Mouse (Mus musculus): ENCODE measurements around the gene Ppp1r12c. TPM values are rescaled to one million over a fixed set of nuclear protein-coding genes. Genes with fewer than 3 reads are reported as not detected.

The Ppp1r12c gene
- polyA plus RNA-seq, 1 experiment from 2014 or later, result 17.0 TPM

DNA sequence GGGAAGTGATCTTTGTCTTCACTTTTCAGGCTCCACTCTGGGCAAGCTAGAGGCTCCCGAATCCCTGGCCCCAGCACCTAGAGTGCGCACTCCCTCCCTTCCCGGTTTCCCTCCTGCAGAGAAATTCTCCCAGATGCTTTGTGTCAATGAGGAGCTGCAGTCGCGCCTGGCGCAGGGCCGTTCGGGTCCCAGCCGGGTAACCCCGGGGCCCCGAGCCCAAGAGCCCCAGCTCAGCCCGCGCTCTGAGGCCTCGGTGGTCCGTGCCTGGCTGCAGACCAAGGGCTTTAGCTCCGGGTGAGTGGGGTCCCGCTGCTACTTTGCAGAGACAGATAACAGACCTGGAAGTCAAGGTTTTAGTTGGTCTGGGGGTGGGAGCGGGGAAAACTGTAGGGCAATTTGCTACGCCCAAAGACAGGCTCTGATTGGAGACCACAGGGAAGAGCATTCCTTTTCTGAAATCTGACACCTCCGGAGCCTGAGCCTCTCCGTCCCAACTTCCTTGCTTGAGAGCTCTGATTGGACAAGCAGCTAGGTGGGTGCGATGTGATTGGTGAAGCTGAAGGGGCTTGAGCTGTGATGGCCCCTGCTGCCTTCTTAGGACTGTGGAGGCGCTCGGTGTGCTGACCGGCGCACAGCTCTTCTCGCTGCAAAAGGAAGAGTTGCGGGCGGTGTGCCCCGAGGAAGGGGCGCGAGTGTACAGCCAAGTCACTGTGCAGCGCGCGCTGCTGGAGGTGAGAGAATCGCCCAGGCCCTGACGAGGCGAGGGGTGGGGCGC lies 23.3 kb downstream of the Ppp1r12c start:
- Histone ChIP-seq H3K27me3 (replicated peaks; ENCODE audit: control insufficient read depth, insufficient read depth, low read length) (peaks cover 5% of the 10 kb centered on the region; the same call in 1 of the 2 replicates), H3K4me1 (ENCODE audit: control insufficient read depth, insufficient read depth, low read length) (peaks cover 17% of the 10 kb centered on the region), H3K36me3 (ENCODE audit: control insufficient read depth, insufficient read depth, low read length) (peaks cover 14% of the 10 kb centered on the region; the same call in 1 of the 2 replicates), H3K4me2 (ENCODE audit: low read depth, low read length) (peak overlapping the region; percentile 93), H3K4me3 (ENCODE audit: low read length) (peak overlapping the region; percentile 52), H3K27ac (ENCODE audit: low read length) (peak overlapping the region; percentile 95), H3K9me3 (ENCODE audit: control insufficient read depth, low read length) (no peaks in the 10 kb centered on the region), H3K9ac (ENCODE audit: low read depth, low read length) (peak overlapping the region; percentile 72)
- ATAC-seq, result peak; percentile 96
- WGBS, result under 1% methylated on average over 39 of the region's 39 CpGs

DNA sequence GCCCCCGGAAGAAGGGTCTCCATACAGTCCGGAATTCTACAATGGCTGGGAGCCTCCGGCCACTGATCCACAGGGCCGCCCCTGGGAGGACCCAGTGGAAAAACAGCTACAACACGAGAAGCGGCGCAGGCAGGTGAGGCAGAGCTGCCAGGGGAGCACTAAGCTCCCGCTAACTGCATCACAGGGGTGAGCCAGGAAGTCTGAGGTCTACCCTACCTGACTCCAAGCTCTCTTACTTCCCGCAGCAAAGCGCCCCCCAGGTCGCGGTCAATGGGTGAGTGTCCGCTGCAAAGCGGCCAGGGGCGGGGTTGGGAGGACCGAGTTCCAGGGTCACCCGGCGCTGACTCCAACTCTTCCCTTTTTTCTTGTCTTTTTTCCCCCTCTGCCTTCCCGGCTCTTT lies 27.5 kb downstream of the Ppp1r12c start:
- 12% methylated on average over 19 of the region's 19 CpGs for WGBS
- H3K27me3 ChIP-seq (replicated peaks; ENCODE audit: control insufficient read depth, insufficient read depth, low read length), result peaks cover 14% of the 10 kb centered on the region

DNA sequence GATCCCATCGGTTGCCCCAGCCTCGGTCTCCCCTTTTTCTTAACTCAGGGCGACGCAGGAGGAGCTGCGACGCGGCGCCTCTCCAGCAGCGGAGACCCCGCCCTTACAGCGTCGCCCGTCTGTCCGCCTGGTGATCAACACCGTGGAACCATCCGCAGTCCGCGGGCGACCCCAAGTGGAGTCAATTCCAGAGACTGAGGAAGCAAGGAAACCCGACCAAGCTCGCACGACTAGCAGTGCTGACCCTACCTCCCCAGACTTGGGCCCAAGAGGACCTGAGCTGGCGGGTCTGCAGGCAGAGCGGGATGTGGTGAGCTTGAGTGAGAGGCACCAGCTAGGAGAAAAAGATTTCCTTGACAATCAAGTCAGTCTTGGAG lies 30.3 kb downstream of the Ppp1r12c start:
- Histone ChIP-seq H3K27me3 (replicated peaks; ENCODE audit: control insufficient read depth, insufficient read depth, low read length) (peaks cover 14% of the 10 kb centered on the region), H3K4me3 (ENCODE audit: low read length) (peak overlapping the region; percentile 52), H3K9ac (ENCODE audit: low read depth, low read length) (peak overlapping the region; percentile 62), H3K9me3 (ENCODE audit: control insufficient read depth, low read length) (no peaks in the 10 kb centered on the region), H3K27ac (ENCODE audit: low read length) (no peak overlapping the region), H3K36me3 (ENCODE audit: control insufficient read depth, insufficient read depth, low read length) (no peaks in the 10 kb centered on the region), H3K4me2 (ENCODE audit: low read depth, low read length) (peak overlapping the region; percentile 89), H3K4me1 (ENCODE audit: control insufficient read depth, insufficient read depth, low read length) (peaks cover 10% of the 10 kb centered on the region; the same call in 1 of the 2 replicates)
- 3% methylated on average over 24 of the region's 24 CpGs for WGBS
- ATAC-seq, result peak; percentile 87

More for the DNA sequence above, 27.5 kb downstream of the Ppp1r12c start:
- Histone ChIP-seq H3K27ac (ENCODE audit: low read length) (no peak overlapping the region), H3K4me3 (ENCODE audit: low read length) (no peak overlapping the region), H3K4me1 (ENCODE audit: control insufficient read depth, insufficient read depth, low read length) (peaks cover 19% of the 10 kb centered on the region), H3K9me3 (ENCODE audit: control insufficient read depth, low read length) (no peaks in the 10 kb centered on the region), H3K9ac (ENCODE audit: low read depth, low read length) (no peak overlapping the region), H3K4me2 (ENCODE audit: low read depth, low read length) (no peak overlapping the region), H3K36me3 (ENCODE audit: control insufficient read depth, insufficient read depth, low read length) (no peaks in the 10 kb centered on the region)
- no peak for ATAC-seq

DNA sequence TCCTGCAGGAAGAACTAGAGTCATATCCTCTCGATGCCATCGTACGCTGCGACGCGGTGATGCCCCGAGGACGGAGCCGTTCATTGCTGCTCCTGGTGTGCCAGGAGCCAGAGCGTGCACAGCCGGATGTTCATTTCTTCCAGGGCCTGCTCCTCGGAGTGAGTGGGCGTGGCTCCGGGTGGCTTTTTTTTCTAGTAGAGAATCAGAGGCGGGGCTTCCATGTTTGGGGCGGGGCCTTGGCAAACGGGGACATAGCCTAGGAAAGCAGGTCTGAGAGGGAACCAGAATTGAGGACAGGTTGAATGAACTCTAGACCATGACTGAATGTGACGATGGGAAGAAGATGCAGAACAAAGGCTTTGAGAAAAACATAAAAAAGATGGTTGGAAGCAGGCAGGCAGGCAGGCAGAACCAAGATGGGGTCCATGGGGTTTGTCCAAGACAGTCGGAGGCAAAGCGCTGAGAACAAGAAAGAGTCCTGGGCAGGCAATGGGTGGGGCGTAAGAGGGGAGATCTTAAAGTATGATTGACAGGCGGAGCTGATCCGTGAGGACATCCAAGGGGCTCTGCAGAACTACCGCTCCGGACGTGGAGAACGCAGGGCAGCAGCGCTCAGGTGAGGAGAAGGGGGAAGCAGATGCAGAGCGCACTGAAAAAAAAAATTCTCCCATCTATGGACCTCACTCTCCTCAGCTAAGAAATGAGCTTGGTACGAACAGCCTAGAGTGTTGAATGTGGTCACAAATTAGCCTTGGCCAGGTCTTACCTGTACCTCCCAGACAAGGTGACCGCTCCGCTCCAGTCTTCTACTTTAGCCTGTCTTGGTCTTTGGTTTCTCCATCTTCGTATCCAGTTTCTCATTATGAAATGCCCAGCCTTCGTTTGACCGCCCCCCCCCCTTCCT lies 31.0 kb downstream of the Ppp1r12c start:
- H3K4me2 ChIP-seq (ENCODE audit: low read depth, low read length), result peak overlapping the region; percentile 89
- no peaks in the 10 kb centered on the region for H3K36me3 ChIP-seq (ENCODE audit: control insufficient read depth, insufficient read depth, low read length)
- H3K9ac ChIP-seq (ENCODE audit: low read depth, low read length), result peak overlapping the region; percentile 62
- no peaks in the 10 kb centered on the region for H3K9me3 ChIP-seq (ENCODE audit: control insufficient read depth, low read length)
- no peak overlapping the region for H3K27ac ChIP-seq (ENCODE audit: low read length)
- H3K4me3 ChIP-seq (ENCODE audit: low read length), result peak overlapping the region; percentile 52
- peaks cover 10% of the 10 kb centered on the region; the same call in 1 of the 2 replicates for H3K4me1 ChIP-seq (ENCODE audit: control insufficient read depth, insufficient read depth, low read length)
- ATAC-seq, result peak; percentile 64
- H3K27me3 ChIP-seq (replicated peaks; ENCODE audit: control insufficient read depth, insufficient read depth, low read length), result peaks cover 16% of the 10 kb centered on the region
- WGBS, result 2% methylated on average over 35 of the region's 35 CpGs

DNA sequence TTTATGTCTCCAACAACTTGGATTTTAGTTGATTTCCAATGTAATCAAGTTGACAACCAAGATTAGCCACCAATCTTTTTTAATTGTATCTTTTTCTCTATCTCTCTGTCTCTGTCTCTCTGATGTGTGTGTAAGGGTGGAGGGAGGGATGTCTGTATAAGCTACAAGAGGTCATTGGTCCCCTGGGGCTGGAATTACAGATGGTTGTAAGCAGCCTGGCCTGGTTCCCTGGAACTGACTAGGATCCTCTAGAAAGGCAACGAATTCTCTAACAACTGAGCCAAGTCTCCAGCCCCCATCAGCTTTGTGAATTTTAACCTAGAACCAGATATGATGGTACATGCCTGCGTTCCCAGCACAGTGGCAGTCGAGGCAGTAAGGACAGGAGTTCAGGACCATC lies 33.7 kb downstream of the Ppp1r12c start:
- peaks cover 11% of the 10 kb centered on the region for H3K27me3 ChIP-seq (replicated peaks; ENCODE audit: control insufficient read depth, insufficient read depth, low read length)
- WGBS, result 74% methylated on average over 3 of the region's 3 CpGs

DNA sequence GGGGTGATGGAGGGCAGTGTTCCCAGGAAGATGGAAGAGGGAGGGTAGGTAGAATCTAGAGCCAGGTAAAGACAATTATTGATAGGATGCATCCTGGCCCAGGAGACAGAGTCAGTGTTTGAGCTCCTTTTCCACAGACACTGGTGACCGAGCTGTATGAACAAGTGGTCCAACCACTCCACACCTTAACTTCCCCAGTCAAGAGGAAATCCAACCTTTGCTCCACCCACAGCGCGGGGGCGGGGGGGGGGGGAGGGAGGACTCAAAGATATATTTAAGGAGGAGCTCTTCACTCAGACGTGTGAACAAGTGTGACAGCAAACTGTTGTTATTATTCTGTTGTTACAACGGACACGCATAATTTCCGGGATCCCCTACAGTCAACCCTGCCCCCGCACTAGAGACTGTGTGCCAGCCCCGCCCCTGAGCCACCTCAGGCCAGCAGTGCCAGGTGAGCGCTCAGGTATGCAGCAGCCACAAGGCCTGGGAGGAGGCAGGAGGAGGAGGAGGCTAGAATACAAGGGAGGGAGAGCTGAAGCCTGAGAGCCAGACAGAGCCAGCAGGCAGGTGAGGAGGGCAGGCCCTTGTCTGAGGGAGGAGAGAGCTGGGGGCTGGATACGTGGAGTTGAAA lies 37.2 kb downstream of the Ppp1r12c start:
- no peaks in the 10 kb centered on the region for H3K36me3 ChIP-seq (ENCODE audit: control insufficient read depth, insufficient read depth, low read length)
- H3K9me3 ChIP-seq (ENCODE audit: control insufficient read depth, low read length), result no peaks in the 10 kb centered on the region
- H3K4me2 ChIP-seq (ENCODE audit: low read depth, low read length), result peak overlapping the region; percentile 36
- no peaks in the 10 kb centered on the region for H3K4me1 ChIP-seq (ENCODE audit: control insufficient read depth, insufficient read depth, low read length)
- 5% methylated on average over 12 of the region's 12 CpGs for WGBS
- peak overlapping the region; percentile 21 for H3K4me3 ChIP-seq (ENCODE audit: low read length)
- ATAC-seq, result peak; percentile 89
- H3K9ac ChIP-seq (ENCODE audit: low read depth, low read length), result peak overlapping the region; percentile 1; the same call in 1 of the 2 replicates
- 0 out of 2 replicates have a peak, but pooled peaks cover 2% of the 10 kb centered on the region for H3K27me3 ChIP-seq (replicated peaks; ENCODE audit: control insufficient read depth, insufficient read depth, low read length)
- 0 out of 2 replicates have a peak overlapping the region, but pooled peaks have one; percentile 37 for H3K27ac ChIP-seq (ENCODE audit: low read length)

More for the DNA sequence above, 33.7 kb downstream of the Ppp1r12c start:
- no peaks in the 10 kb centered on the region for H3K36me3 ChIP-seq (ENCODE audit: control insufficient read depth, insufficient read depth, low read length)
- no peak overlapping the region for H3K27ac ChIP-seq (ENCODE audit: low read length)
- H3K9ac ChIP-seq (ENCODE audit: low read depth, low read length), result no peak overlapping the region
- no peak overlapping the region for H3K4me3 ChIP-seq (ENCODE audit: low read length)
- no peak overlapping the region for H3K4me2 ChIP-seq (ENCODE audit: low read depth, low read length)
- peaks cover 10% of the 10 kb centered on the region; the same call in 1 of the 2 replicates for H3K4me1 ChIP-seq (ENCODE audit: control insufficient read depth, insufficient read depth, low read length)
- ATAC-seq, result no peak
- no peaks in the 10 kb centered on the region for H3K9me3 ChIP-seq (ENCODE audit: control insufficient read depth, low read length)

DNA sequence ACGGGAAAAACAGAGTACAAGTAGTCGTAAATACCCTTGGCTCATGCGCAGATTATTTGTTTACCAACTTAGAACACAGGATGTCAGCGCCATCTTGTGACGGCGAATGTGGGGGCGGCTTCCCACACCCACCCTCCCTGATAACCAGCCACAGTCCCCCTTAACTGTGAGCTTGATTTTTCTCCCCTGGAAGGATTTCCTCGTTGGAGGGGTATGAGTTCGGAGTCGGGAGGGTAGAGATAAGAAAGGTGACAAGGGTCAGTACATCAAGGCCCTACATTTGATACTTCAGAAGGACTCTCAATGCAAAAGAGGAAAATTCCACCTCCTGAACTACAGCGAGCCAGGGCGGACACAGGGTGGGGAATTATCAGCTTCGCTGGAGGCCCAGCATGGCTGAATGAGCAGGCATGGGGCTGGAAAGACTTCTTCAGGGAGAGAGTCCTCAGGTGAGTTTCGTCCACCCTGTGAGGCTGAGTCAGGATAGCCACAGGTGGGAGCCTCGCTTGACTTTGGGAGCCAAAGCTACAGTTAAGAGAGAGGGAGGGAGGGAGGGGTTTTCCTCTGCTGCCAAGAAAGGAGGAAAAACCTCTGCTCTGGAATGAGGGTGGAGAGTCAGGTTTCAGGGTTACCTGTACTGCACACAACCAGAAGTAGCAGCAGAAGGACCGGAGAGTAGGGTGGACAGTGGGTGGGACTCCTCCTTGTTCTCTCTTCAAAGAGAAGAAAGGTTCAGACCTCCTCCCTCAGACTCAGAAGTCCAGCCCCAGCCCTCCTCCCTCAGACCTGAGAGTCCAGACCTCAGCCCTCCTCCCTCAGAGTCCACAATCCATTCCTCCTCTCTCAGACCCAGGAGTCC lies 40.7 kb downstream of the Ppp1r12c start, which contains the start of gene Eps8l1:
Gene Eps8l1, plus strand, starts transcription at position 99 of the 859 bp plus-strand sequence.
- no peaks in the 10 kb centered on the region for H3K4me1 ChIP-seq (ENCODE audit: control insufficient read depth, insufficient read depth, low read length)
- WGBS, result 53% methylated on average over 13 of the region's 16 CpGs
- peak within 1 kb of the TSS; percentile 38 for H3K4me2 ChIP-seq (ENCODE audit: low read depth, low read length)
- peak; percentile 64 for ATAC-seq
- peak within 1 kb of the TSS; percentile 60 for H3K27ac ChIP-seq (ENCODE audit: low read length)
- H3K27me3 ChIP-seq (replicated peaks; ENCODE audit: control insufficient read depth, insufficient read depth, low read length), result 0 out of 2 replicates have a peak, but pooled peaks cover 2% of the 10 kb centered on the region
- peak within 1 kb of the TSS; percentile 36 for H3K4me3 ChIP-seq (ENCODE audit: low read length)
- H3K9ac ChIP-seq (ENCODE audit: low read depth, low read length), result peak within 1 kb of the TSS; percentile 47
- H3K36me3 ChIP-seq (ENCODE audit: control insufficient read depth, insufficient read depth, low read length), result no peaks in the 10 kb centered on the region
- H3K9me3 ChIP-seq (ENCODE audit: control insufficient read depth, low read length), result no peaks in the 10 kb centered on the region

DNA sequence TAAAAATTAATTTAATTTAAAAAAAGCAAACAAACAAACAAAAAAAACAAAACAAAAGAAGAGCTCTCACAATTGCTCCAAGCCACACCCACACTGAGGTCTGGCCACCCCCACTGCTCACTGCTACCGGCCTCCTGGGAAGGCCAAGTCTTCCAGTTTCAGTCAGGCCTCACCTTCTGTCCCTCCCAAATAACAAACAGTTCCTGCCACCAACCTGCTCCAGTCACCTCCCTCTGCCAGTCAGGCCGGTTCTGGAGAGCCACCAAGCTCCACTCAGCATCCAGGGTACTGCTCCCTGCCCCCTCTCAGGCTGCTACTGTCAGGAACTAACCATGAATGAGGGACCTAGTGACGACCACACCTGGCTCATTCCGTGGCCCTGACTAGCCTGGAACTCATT lies 48.8 kb downstream of the Ppp1r12c start:
- 22% methylated on average over 4 of the region's 4 CpGs for WGBS

More for the DNA sequence above, 48.8 kb downstream of the Ppp1r12c start:
- no peaks in the 10 kb centered on the region for H3K36me3 ChIP-seq (ENCODE audit: control insufficient read depth, insufficient read depth, low read length)
- no peak overlapping the region for H3K27ac ChIP-seq (ENCODE audit: low read length)
- H3K4me2 ChIP-seq (ENCODE audit: low read depth, low read length), result no peak overlapping the region
- no peaks in the 10 kb centered on the region for H3K27me3 ChIP-seq (replicated peaks; ENCODE audit: control insufficient read depth, insufficient read depth, low read length)
- ATAC-seq, result peak; percentile 91
- no peak overlapping the region for H3K9ac ChIP-seq (ENCODE audit: low read depth, low read length)
- H3K4me3 ChIP-seq (ENCODE audit: low read length), result no peak overlapping the region
- H3K4me1 ChIP-seq (ENCODE audit: control insufficient read depth, insufficient read depth, low read length), result no peaks in the 10 kb centered on the region
- H3K9me3 ChIP-seq (ENCODE audit: control insufficient read depth, low read length), result no peaks in the 10 kb centered on the region
